Mouse (Mus musculus): ENCODE measurements at regions not wholly inside any gene's neighbourhood (a gene's known extent, or its start where the extent isn't known, plus 50 kb on each side); places are given as distances from the start of the nearest gene placed in this dataset.

GRCm38 (mm10) chr10:26540189-26540588 lies 164.4 kb upstream of the L3mbtl3 start:
- TF ChIP-seq ZC3H11A (IDR thresholded peaks at IDR 0.05; ENCODE audit: borderline replicate concordance, low read depth, low read length): no peak
- no peak for TF ChIP-seq HCFC1 (IDR thresholded peaks at IDR 0.05; ENCODE audit: borderline replicate concordance, insufficient read depth, low read length)
- no peak for TF ChIP-seq ZNF384 (IDR thresholded peaks at IDR 0.05; ENCODE audit: low read depth, low read length)
- no peak for TF ChIP-seq CHD2 (IDR thresholded peaks at IDR 0.05; ENCODE audit: low read depth, low read length)

All from ES-E14 (cell line).